Mouse (Mus musculus) yolk sac, embryonic 10.5 days (tissue): ENCODE results near the gene Cd28.

ENCODE experiments used
- DNase-seq: peaks from one replicate; pipeline ENCODE4 v3.0.0-alpha.2; 2017; ENCODE audit warnings: low spot score

The Cd28 gene

DNA sequence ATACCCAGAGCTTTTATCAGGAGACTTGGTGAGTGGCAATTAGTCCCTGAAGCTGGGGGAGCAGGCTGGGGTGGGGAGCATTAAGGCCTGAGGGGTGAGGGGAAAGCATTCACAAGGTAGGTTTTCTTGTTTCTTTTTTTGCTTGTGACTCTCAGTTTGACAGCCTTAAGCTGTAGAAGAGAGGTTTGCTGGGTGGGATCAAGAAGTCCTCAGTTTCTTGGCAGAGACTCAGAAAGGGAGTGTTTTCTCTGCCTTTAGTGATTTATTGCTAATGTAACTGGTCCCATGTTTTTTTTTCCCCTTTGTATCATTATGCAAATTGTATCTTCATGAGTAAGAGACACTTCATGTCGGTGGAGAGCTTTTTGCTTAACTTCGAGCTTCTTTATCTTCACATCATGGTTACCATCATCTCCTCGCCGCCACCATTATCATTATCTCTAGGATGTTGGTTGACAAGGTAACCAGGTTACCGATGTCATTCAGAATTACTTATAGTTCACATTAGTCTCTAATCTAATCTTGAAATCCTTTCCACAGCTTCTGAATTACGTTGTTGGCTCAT, 33.7 kb downstream of the Cd28 start:
- no peak for DNase-seq

DNA sequence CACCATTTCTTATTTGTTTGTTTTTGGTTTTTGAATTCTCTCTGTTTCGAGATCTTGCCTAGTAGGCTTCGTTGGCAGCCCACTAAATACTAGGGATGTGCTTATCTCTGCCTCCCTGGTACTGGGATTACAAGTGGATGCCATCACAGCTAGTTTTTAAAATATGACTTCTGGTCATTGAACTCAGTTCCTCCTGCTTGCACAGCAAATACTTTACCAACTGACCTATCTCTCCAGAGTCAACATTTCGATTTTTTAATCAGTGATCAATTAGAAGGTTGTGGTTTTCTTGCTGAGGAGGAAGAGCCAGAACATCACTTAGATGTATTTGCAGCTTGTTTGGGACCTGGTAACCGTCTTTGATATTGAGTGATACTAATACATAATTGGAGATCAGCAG, 34.4 kb downstream of the Cd28 start:
- no peak for DNase-seq

DNA sequence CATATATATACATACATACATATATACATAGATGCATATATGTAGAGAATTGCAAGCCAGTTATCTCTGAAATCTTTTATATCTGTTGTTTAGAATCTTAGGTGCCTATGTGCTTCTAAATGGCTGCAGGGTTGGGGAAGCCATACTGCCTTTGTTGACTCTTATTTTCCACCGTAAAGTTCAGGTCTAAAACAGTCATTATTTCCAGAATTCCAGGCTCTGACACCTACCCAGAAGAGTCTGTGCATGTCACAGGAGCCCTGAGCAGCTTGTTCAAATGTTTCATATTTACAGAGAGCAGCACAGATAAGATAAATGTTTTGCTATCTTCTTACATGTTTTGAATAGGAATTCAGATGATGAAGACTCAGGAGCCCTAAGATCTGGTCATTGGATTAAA, 36.4 kb downstream of the Cd28 start:
- DNase-seq, result no peak

DNA sequence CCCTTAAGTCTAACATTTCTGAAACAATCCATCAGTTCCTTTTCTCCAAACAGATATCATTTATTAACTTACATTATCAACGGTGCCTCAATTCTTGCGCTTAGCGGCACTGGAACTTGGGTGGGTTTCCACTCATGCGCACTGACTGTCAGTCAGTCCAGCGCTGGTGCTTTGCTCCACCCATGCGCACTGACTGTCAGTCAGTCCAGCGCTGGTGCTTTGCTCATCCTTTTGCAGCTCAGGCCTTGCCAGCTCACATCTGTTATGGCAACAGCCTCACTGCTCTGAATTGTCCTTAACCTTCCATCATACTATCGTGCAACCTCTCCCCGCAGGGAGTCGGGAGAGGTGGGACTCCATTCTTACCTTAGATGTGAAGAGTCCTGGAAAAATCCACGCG, 37.4 kb downstream of the Cd28 start:
- DNase-seq, result no peak

DNA sequence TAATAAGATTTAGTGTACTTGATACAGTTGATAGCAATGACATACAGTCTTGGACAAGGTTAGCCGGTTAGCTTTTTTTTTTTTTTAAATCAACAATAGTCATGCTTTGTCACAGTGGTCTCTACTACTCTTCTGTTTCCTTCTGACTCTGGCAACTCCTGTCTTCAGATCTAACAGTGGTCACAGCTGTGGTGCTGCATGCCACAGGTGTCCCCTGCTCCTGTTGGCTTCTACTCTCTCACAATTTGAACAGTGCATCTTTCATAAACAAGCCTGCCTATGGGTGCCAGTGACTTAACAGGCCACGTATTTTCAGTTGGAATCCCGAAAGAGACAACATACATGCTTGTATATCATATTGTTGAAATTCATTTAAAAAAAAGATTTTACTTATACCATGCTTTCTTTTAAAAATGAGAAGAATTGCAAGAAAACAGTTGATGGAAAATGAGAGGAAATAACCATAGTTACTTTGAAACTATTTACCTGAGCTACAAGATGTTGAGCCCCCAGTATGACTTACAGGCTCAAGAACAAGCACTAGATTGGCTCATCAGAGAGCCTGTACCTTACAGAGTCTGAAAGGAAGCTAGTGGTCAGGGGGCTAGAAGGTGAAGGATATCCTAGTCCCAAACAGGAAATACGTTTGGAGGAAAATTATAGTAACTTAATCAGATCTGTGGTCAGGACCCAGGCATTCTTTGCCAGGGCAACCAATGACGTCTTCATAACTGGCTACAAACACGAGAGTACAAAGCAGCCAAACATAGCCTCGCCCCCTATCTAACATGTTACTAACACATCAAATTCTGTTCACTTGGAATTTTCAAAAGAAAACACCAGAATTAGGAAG, 39.0 kb downstream of the Cd28 start:
- DNase-seq, result no peak

DNA sequence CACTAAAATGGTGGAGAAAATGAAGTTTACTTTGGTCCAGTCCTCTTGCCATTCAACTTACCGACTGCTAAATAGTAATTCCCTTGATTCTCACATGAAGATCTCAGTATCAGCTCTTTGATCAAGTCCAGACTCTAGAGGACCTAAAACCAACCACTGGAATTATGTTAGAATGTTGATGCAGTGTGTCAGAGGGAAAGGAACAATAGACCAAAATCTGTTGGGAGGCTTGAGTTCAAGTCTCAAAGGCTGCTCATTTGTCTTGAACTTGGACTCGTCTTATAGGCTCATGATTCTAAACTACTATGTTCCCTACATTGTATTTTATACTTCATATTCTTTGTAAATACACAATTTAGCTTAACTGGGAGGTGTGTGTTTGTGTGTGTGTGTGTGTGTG, 41.0 kb downstream of the Cd28 start:
- no peak for DNase-seq

DNA sequence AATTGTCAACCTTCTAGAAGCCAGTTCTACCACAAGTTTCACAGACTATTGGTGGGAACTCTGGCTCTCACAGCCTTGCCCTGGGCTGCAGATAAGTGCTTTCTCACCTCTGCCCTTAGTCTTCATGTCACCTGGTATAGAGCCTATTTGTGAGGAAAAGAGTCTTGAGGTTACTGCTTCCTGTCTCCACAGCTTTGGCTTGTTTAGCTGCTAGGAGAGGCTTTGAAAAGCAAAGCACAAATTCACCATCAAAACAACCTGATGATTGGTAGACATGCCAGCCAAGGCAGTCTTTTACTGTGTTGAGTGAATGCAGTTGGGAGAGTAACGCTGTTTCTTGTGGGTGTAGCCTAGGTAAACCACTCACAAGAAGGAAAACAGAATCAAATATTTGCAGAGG, 41.6 kb downstream of the Cd28 start:
- DNase-seq, result no peak

DNA sequence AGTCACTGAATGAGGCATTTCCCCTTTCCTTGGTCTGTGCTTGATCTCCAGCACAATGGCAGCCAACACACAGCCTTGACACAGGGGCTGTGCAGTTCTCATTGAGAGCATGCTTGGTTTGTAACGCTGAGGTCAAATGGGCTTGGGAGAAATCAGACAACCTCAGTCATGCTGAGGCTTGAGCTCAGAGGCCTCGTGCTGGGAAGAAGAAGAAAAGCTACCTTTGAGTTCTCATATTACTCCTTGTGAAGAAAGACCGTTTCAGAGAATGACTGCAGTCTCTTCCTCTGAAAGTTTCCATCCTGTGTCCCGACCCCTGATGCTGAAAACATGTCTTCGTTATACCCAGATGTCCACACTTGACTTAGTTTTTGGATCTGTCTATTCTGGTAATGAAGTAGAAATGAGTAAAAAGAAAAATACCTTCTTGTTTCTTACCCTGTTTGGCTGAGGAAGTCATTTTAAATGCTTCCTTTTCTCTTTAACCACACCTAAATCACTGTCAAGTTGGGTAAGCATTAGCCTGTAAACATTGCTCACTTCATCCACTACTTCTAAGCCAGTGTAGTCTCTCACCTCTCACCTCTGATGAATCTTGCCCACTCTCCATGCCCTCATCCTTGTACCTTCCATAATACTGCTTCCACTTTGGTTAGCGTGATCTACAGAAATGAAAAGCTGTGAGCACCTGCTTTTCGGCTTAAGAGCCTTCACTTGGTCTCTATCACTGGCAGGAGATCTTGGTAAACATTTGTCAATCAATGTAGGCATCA, 43.1 kb downstream of the Cd28 start:
- no peak for DNase-seq

DNA sequence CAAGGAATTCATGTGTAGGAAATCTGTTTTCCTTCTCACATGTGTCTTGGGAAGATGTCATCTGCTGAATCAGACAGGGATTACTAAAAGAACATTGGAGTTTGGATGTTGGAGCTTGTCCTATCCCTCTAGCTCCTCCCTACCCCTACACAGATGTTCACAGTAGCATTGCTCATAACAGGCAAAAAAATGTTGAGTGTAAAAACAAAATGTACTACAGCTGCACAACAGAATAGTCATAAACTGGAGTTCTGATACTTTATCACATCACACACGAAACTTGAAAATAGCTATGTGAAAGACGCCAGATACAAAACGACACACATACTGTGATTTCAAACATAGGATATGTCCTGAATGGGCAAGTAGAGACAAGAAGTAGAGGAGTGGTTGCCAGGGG, 43.9 kb downstream of the Cd28 start:
- no peak for DNase-seq

DNA sequence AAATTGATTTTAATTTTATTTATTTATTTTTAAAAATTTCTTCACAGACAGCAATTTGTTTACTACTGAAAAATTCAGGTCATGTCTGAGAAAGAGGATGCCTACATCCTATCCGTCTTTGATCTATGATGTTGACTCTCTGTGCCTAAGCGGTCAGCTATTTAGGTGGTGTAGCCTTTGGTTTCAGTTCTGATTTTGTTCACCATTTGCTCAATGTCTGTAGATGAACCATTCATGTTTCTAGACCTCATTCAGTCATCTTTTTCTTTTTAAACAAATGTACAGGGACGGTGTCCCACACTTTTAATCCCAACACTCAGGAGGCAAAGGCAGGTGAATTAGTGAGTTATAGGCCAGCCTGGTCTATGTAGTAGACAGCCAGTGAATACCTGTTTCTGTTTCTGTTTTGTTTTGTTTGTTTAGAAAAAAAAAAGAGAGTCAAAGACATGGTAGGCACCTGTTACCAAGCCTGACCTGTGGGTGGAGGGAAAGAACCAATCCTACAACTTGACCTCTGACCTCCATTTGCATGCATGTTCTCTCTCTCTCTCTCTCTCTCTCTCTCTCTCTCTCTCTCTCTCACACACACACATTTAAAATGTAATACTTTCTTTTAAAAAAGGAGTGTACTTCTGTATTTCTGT, 45.0 kb downstream of the Cd28 start:
- DNase-seq, result no peak

DNA sequence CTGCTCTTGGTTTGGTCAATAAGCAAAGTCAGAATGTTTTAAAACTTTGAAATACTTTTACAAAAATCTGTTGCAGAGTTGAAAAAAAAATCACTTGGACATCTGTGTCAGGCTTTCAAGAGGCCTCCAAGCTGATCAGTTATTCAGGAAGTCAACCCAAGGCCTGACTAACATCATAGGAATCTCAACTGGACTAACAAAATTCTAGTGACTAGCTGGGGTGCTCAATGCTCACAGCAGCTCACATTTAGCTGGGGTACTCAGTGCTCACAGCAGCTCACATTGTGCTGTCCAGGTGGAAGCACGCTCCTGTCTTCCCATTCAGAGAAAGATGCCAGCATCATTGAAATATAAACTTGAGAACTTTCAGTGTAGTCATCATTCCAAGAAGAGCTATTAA, 45.9 kb downstream of the Cd28 start:
- DNase-seq, result no peak

DNA sequence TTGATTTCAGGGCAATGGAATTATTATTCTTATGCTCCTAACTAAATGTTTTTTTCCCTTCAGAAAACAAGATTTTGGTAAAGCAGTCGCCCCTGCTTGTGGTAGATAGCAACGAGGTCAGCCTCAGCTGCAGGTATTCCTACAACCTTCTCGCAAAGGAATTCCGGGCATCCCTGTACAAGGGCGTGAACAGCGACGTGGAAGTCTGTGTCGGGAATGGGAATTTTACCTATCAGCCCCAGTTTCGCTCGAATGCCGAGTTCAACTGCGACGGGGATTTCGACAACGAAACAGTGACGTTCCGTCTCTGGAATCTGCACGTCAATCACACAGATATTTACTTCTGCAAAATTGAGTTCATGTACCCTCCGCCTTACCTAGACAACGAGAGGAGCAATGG, 46.3 kb downstream of the Cd28 start:
- no peak for DNase-seq

DNA sequence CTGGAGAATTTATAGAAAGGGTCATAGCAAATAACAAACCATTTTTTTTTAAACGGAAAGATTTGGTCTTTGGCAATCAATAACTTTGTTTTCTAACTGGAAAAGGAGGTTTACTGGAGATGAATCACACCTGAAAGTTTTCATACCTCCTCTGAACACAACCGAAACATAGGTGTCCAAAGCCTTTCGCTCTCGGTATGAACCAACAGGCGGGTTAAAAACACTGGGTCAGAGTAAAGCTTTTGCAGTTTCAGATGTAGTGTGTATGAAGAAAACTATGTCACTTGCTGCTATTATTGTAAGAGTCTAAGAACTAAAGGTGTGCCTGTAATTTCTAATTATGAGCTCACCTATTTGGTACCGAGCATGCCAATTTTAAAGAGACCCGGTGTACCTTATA, 55.2 kb downstream of the Cd28 start:
- DNase-seq, result no peak

DNA sequence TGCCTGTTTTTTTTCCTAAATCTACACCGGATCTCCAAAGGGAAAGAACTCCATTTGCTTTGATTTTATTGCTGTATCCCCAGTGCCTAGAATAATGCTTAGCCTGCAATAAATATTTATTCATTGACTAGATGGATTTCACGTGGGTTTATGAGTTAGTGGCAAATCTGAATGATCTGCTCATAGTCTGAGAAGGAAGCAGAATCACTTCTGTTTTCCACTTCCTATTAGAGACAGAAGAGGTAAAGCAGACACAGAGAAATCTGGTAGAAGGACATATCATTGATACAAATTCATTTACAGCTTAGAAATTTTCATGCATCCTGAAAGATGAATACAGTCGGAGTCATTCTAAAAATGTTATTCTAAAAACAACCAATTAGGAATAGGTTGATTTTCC, 56.6 kb downstream of the Cd28 start:
- DNase-seq, result no peak

DNA sequence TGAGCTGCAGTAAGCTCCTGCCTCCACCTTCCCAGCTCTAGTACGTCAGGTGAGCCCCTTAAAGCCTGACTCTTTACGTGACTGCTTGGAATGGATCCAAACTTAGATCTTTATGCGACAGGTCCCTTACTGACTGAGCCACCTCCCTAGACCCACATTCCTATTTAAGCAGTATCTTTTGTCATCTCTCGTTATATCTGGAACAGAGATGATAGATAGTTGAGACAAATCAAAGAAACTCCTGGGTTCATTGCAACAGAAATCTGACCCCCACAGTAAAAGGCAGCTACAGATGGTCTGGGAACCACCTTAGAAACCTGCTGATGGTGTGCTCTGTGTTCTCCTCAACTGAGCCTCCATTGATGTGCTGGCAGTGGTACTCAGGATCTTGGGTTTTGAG, 59.6 kb downstream of the Cd28 start:
- no peak for DNase-seq

DNA sequence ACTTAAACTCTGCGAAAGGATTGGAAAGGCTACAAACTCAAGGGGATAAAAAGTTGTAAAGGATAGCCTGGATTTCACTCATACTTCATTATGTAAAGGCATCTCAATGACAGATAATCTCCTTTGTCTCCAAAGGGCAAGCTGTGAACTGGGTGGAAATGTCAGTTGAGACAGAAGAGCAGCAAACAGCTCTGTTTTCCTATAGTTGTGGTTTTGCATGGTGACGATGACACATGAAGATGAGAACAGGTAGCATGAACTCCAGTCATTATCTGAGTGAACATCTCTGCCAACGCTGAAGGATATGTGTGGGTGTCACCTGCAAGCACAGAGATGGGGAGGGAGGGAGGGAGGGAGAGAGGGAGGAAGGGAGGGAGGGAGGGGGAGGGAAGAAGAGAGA, 60.3 kb downstream of the Cd28 start:
- no peak for DNase-seq

DNA sequence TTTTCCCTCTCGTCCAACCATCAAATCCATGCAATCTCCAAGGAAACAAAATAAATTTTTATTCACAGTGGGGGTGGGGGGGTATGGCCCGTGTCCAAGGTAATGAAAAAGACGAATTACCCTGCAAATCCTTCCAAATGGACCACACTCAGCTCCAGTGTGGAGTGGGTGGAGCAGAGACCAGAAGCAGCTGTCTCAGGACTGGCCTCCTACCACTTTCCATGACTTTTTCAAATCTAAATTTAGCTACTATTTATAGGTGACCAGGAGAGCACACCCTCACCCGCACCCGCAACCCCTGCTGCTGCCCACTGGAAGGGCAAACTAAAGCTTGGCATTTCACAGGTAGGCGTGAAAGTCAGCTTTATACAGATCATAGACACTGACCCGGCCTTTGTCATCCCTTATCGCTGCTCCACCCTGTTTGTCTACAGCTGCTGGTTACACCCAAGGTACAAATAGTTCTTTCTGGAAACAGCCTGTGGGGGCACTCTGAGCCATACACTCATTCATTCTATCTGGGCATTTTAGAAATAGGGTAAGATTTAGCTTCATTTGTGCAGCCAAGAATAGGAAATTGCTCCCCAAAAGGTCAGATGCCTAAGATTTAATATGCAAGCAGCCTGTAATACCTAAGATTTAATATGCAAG, 62.0 kb downstream of the Cd28 start:
- DNase-seq, result no peak

DNA sequence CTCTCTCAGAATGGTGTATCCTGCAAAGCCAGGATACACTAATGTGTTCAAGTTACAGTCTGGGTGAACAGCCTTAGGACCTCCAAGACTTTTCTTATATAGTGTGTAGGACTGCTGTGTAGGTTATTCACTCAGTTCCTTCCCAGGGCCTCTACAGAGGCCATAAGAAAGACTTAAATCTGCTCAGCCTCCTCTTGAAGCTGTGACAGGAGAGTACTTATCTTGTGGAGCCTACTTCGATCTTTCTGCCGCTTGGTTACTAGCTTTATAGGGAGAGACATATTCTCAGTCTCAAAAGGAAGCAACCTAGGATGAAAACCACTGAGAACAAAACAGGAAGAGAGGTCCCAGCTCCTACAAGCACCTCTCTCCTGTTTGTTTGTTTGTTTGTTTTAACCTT, 62.6 kb downstream of the Cd28 start:
- no peak for DNase-seq

DNA sequence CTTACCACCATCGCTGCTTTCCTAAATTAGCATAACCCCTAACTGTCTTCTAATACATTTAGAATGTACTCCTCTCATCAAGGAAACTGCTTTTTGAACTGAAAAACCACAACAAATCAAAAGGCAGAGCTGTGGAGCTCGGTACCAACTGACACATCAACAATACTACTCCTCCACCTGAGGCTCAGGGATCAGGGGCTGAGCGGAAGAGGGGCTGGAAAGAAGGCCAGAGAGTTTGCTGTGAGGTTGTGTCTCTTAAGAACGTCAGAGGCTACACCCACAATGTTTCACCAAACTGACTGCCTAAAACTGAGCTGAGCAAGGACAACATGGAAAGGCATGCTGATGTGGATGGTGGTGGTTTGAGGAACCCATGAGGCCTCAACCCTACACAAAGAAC, 65.1 kb downstream of the Cd28 start:
- no peak for DNase-seq

DNA sequence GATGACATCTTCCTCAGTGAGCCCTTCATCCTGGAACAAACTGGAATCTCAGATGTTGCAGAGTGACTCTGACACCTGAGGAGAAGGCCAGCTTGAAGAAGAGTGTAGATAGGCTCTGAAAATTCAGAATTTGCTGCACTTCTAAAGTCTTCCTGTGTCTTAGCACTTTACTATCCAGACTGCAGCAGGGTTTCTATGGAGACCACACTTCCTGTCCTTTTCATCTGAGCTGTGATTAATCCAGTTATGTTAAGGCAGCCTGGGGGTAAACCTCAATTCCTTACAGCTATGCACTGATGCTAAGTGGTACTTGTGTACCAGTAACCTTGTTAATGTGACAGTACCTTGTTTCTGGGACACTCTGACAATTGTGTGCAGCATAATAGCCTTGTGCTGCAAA, 77.1 kb downstream of the Cd28 start:
- no peak for DNase-seq

DNA sequence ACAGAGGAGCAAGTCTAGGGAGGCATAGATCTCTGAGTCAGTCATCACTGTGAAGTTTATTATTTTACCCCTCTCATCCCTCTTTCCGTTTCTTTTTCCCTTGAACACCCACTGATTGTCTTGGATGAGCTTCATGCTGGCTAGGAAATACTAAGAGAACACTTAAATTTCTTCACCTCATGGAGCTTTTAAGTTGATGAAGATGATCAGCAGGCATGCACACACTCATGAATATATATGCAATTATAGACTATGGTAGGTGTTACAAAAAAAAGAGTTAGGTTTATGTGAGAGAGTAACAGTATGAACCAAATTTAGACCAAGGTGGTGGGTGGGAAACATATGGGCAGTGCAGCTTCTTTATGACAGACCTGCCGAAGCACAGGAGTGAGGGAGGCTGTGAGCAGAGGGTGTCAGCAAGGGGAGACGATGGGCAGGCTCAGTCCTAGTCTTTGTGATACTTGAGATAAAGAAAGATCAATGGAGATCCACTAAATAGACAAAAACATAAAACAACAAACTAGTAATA, 79.1 kb downstream of the Cd28 start:
- no peak for DNase-seq

DNA sequence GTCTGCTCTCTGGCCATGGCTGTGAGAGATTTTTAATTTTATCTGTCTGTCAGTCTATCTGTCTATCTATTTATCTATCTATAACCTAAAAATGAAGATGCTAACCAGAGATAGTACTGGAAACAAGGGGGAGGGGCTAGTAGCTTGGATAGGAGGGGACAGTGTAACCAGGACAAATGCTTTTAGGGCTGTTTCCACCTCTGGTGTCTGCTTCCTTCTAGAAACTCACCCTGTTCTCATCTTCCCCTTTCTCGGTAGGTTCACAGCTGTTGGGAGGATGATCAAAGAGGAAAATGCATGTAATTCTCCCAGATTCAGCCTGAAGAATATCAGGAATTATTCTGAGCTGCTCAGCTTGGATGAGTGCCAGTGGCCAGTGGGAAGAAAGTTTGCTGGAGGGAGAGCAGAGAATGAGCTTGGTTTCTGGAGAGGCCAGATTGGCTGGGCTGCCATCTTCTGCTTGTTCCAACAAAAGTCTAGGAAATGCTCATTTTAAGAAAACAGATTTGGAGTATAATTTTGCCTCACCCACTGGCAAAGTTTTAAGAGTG, 83.3 kb downstream of the Cd28 start:
- no peak for DNase-seq
